Comparison of ENCODE assay signal across 12 mouse cellular contexts in the genomic region with DNA sequence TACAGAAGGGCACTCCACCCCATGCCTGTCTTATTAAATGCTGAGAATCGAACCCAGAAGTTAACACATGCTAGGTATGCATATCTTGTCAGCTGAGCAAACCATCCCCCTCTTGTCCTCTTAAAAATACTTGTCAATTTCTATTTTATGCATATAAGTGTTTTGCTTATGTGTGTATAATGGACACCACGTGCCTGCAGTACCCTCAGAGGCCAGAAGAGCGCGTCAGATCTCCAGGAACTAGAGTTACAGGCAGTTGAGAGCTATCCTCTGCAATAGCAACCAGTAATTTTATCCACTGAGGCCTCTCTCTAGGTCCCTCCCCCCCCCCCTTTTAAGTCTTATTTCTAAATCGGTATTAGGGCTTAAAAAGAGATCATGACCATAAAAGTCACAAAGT. TPM values are rescaled to one million over a fixed set of nuclear protein-coding genes. Genes with fewer than 3 reads are reported as not detected.
DNase-seq lines count a peak whose midpoint lies in the region; ATAC-seq and TF ChIP-seq lines count a peak whose summit lies in the region.
"Had no signal": no experiment of that assay in that cellular context is flagged by ENCODE, and none has a peak within 500 bp of the region (broad histone marks: within the 10 kb centered on the region; RNA-seq: fewer than 3 reads in every experiment).

No protein-coding gene starts in this region.

- H3K9me3 ChIP-seq in midbrain, embryonic 14.5 days (ENCODE audit: control insufficient read depth, low read length) = no peaks in the 10 kb centered on the region
- H3K9me3 ChIP-seq in midbrain, embryonic 13.5 days = no peaks in the 10 kb centered on the region
- H3K9me3 ChIP-seq: G1E; lung, embryonic 15.5 days; neural tube, embryonic 15.5 days; stomach, embryonic 15.5 days had no signal

- no peak overlapping the region for H3K4me3 ChIP-seq in heart, adult 2 months
- no peak overlapping the region for H3K4me3 ChIP-seq in midbrain, embryonic 14.5 days (replicated peaks; ENCODE audit: low read depth, low read length)
- no peak overlapping the region for H3K4me3 ChIP-seq in midbrain, embryonic 13.5 days (replicated peaks)
- H3K4me3 ChIP-seq: lung, embryonic 15.5 days; neural tube, embryonic 15.5 days; stomach, embryonic 15.5 days had no signal

- no peak for TF ChIP-seq EP300 in heart, adult 2 months (IDR thresholded peaks at IDR 0.05; ENCODE audit: insufficient read depth, low read depth, low read length)

- no peaks in the 10 kb centered on the region for H3K4me1 ChIP-seq in heart, adult 2 months (ENCODE audit: control insufficient read depth, insufficient read depth, low read length)
- no peaks in the 10 kb centered on the region for H3K4me1 ChIP-seq in midbrain, embryonic 14.5 days (ENCODE audit: control insufficient read depth, insufficient read depth, low read length)
- peaks cover 4% of the 10 kb centered on the region; the same call in 1 of the 2 replicates for H3K4me1 ChIP-seq in midbrain, embryonic 13.5 days (replicated peaks)

- no peak overlapping the region for H3K27ac ChIP-seq in heart, adult 2 months
- H3K27ac ChIP-seq in midbrain, embryonic 14.5 days (replicated peaks; ENCODE audit: low read depth, low read length) = no peak overlapping the region
- no peak overlapping the region for H3K27ac ChIP-seq in midbrain, embryonic 13.5 days
- H3K27ac ChIP-seq: lung, embryonic 15.5 days; neural tube, embryonic 15.5 days; stomach, embryonic 15.5 days had no signal

- no peak for TF ChIP-seq POLR2A in heart, adult 2 months (IDR thresholded peaks at IDR 0.05; ENCODE audit: insufficient read depth, low read depth, low read length)

- no peak overlapping the region for H3K9ac ChIP-seq in heart, adult 2 months (ENCODE audit: low read depth, low read length)
- H3K9ac ChIP-seq in midbrain, embryonic 14.5 days (replicated peaks; ENCODE audit: low read length) = no peak overlapping the region
- H3K9ac ChIP-seq in midbrain, embryonic 13.5 days (replicated peaks) = no peak overlapping the region
- H3K9ac ChIP-seq: lung, embryonic 15.5 days; neural tube, embryonic 15.5 days; stomach, embryonic 15.5 days had no signal

- H3K36me3 ChIP-seq in heart, adult 2 months (ENCODE audit: control insufficient read depth, insufficient read depth, low read length) = no peaks in the 10 kb centered on the region
- H3K36me3 ChIP-seq in midbrain, embryonic 14.5 days (ENCODE audit: control insufficient read depth, insufficient read depth, low read length) = no peaks in the 10 kb centered on the region
- H3K36me3 ChIP-seq in midbrain, embryonic 13.5 days = peaks cover 14% of the 10 kb centered on the region; the same call in 1 of the 2 replicates
- H3K36me3 ChIP-seq: neural tube, embryonic 15.5 days; stomach, embryonic 15.5 days had no signal

- H3K27me3 ChIP-seq in heart, adult 2 months (ENCODE audit: control insufficient read depth, insufficient read depth, low read length) = no peaks in the 10 kb centered on the region
- H3K27me3 ChIP-seq in midbrain, embryonic 14.5 days (ENCODE audit: control insufficient read depth, insufficient read depth, low read length) = no peaks in the 10 kb centered on the region
- no peaks in the 10 kb centered on the region for H3K27me3 ChIP-seq in midbrain, embryonic 13.5 days
- H3K27me3 ChIP-seq: lung, embryonic 15.5 days; neural tube, embryonic 15.5 days; stomach, embryonic 15.5 days had no signal

- intact Hi-C loops in heart, adult 2 months (cut with DNase I) = no loop called here
- intact Hi-C loops in heart, postnatal 36 days (cut with DNase I) = no loop called here
- intact Hi-C loops in heart, postnatal 14 days (cut with DNase I) = no loop called here

- H3K79me2 ChIP-seq in heart, adult 2 months (replicated peaks; ENCODE audit: control insufficient read depth, insufficient read depth, low read length) = no peaks in the 10 kb centered on the region

- TF ChIP-seq CTCF in heart, adult 2 months (IDR thresholded peaks at IDR 0.05) = peak; percentile 39

- DNase-seq in heart, adult 2 months = no peak
- DNase-seq in heart, postnatal 36 days = no peak
- peak; percentile 17 for DNase-seq in midbrain, embryonic 14.5 days
- peak; percentile 21 for DNase-seq in brain, adult 2 months (ENCODE audit: low read depth, low spot score)
- DNase-seq in retina, postnatal 1 day = peak; percentile 46
- DNase-seq in heart, postnatal 14 days = no peak

- H3K4me2 ChIP-seq in midbrain, embryonic 14.5 days (ENCODE audit: low read length) = no peak overlapping the region
- H3K4me2 ChIP-seq in midbrain, embryonic 13.5 days (replicated peaks) = no peak overlapping the region
- H3K4me2 ChIP-seq: lung, embryonic 15.5 days; neural tube, embryonic 15.5 days; stomach, embryonic 15.5 days had no signal

- WGBS in heart, adult 2 months = 87% methylated on average over 5 of the region's 5 CpGs
- 79% methylated on average over 5 of the region's 5 CpGs for WGBS in midbrain, embryonic 14.5 days
- WGBS in midbrain, embryonic 13.5 days = 77% methylated on average over 5 of the region's 5 CpGs

- ATAC-seq in midbrain, embryonic 14.5 days (ENCODE audit: low FRiP score, low TSS enrichment) = no peak
- ATAC-seq in midbrain, embryonic 13.5 days = no peak
- ATAC-seq in activated CD4-positive, CD25-positive, alpha-beta regulatory T cell, adult 4 months = no peak

RNA-seq across cellular contexts. Expression of a gene that starts 23.4 kb away (rescaled TPM):
- total RNA-seq in heart, adult 2 months (2021) = 1 to 10 TPM; 6.1 to 6.6 TPM
- 3.3 and 4.3 TPM in 2 replicates for polyA plus RNA-seq in heart, adult 2 months (2012; rRNA removed)
- total RNA-seq in heart, postnatal 36 days (2021) = 1 to 10 TPM; 7.7 to 7.9 TPM
- 7.3 and 8.6 TPM in 2 replicates for polyA plus RNA-seq in midbrain, embryonic 14.5 days (2014; fragmentation: Nextera tagmentation; extraction: Ambion mirVana)
- polyA plus RNA-seq in midbrain, embryonic 13.5 days (2015; fragmentation: Nextera tagmentation; extraction: Ambion mirVana) = 9.5 and 10.0 TPM in 2 replicates
- polyA plus RNA-seq in activated CD4-positive, CD25-positive, alpha-beta regulatory T cell, adult 4 months (2017; shearing (Covaris generic)) = 1 to 10 TPM; 2.2 to 3.8 TPM
- total RNA-seq in heart, postnatal 14 days (2021) = 1 to 10 TPM; 8.2 to 9.8 TPM

Comparison
In these comparisons a context has a peak if more than half of its experiments do, and no peak if none do; other contexts are left out.
1. DNase-seq: peak in midbrain, embryonic 14.5 days (single experiment), brain, adult 2 months (single experiment) and retina, postnatal 1 day (single experiment); none in heart, adult 2 months (0 of 2), heart, postnatal 36 days (0 of 2) and heart, postnatal 14 days (0 of 2).